Mouse (Mus musculus) liver, postnatal 0 days (tissue): ENCODE measurements at regions not wholly inside any gene's neighbourhood (a gene's known extent, or its start where the extent isn't known, plus 50 kb on each side); places are given as distances from the start of the nearest gene placed in this dataset.

Experiments used
- CTCF ChIP-seq: sonication (generic); IDR thresholded peaks from 2 replicates; pipeline ENCODE4 v1.5.1; 2016; ENCODE audit warnings: antibody characterized with exemption, low read depth
- EP300 ChIP-seq: IDR thresholded peaks from 2 replicates; pipeline ENCODE4 v1.6.1; 2016; ENCODE audit warnings: antibody characterized with exemption, low read depth, mild to moderate bottlenecking

DNA sequence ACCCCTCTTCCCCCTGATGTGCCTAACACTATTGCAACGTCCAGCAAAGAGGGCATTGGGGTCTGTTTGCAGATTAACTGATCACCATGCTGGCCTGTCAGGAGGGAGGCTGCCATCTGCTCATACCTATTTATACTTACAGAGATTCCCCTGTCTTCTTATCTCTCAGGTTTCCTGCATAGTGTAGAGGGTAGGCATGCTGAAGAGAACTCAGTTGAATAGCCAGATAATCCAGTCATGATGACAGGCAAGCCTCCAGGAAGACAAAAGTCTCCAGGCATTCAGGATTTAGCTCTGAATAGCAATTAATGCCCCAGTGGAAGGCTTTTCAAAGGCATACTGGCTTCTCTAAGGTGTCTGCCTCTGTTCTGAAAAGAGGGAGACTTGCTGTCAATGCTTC lies 505.1 kb downstream of the Tmem132b start:
- TF ChIP-seq CTCF (no peak), EP300 (no peak)
